Mouse (Mus musculus): Measurements from ENCODE around the gene Nolc1. TPM values are rescaled to one million over a fixed set of nuclear protein-coding genes. Genes with fewer than 3 reads are reported as not detected.

Gene Nolc1
- polyA plus RNA-seq, 1 experiment from 2014 or later, result 93.5 TPM

DNA sequence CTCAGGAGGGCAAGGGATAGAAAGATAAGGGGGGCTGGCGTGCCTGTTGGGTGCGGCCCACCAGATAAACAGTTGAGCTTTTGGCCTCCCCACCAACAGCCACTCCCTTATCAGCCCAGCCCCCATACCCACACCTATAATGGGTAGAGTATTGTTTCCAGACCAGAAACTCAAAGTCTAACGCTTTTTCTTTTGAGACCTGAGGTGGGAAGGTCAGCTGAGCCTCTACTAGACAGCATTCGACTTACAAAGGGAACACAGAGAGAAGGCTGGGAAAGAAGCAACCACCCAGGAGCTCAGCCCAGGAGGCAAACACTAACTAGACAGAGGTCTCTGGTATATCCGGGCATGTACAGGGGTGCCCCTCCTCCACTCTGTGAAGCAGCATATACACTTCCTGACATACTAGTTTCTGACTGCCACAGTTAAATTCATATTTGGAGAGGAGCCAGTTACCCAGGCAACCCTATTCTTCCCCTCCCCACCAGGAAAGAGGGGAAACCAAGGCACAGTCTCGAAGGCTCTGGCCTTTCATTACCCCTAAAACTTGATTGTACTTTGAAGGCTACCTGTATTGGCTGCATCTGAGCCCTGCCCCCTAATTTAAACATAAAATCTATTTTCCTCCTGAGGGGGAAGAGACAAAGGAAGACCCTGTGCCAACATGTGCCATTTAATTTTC is 38.3 kb upstream of the Nolc1 start:
- Histone ChIP-seq H3K27ac (peak overlapping the region; percentile 99; the same call in 1 of the 2 replicates), H3K4me2 (replicated peaks) (peak overlapping the region; percentile 100), H3K4me1 (peaks cover 56% of the 10 kb centered on the region), H3K36me3 (peaks cover 44% of the 10 kb centered on the region), H3K9me3 (no peaks in the 10 kb centered on the region), H3K27me3 (no peaks in the 10 kb centered on the region), H3K4me3 (peak overlapping the region; percentile 95), H3K9ac (peak overlapping the region; percentile 99)
- WGBS, result 27% methylated on average over 6 of the region's 6 CpGs
- ATAC-seq (ENCODE audit: low FRiP score, low read depth), result no peak

DNA sequence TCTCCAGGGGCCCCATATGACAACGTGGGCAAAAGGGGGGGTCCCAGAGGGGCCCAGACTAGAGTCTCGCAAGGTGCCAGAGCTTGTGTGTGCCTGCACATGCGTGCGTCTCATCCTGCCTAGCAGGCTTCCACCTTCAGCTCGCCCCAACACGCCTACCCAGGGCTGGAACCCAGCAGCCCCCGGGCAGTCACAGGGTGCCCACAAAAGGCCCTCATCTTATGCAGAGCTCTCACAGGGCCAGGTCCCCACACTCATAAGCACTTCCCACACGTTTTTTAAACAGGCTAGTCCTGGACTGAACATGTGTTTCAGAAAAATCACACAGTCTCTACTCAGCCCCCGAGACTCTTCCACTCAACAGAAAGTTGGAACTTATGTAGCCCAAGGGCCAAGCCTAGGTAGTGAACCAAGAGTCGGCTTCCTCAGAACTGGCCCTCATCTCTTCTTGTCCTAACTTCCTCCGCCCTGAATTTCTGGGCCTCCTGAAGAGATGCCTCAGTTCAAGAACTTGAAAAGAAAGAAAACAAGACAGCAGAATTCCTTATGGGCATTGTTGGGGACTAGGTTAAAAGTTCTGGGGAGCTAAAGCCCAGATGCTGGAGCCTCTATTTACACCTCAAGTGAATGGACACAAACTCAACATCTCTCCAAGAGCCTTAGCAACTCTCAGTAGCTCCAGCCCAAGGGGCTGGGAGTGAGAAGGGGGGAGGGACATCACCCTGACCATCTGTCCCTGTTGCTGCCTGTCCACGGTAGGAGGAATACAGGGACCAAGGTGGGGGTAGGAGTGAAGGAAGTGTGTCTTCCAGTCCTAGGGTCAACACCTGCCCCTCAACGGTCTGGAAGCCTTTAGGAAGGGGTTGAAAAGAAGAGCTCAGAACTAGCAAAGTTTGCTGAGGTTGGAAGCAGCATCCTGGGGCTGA is 37.5 kb upstream of the Nolc1 start:
- Histone ChIP-seq H3K27me3 (no peaks in the 10 kb centered on the region), H3K9me3 (no peaks in the 10 kb centered on the region), H3K4me2 (replicated peaks) (peak overlapping the region; percentile 100), H3K27ac (peak overlapping the region; percentile 99; the same call in 1 of the 2 replicates), H3K9ac (peak overlapping the region; percentile 99), H3K36me3 (peaks cover 36% of the 10 kb centered on the region), H3K4me3 (peak overlapping the region; percentile 95), H3K4me1 (peaks cover 64% of the 10 kb centered on the region)
- WGBS, result 14% methylated on average over 13 of the region's 13 CpGs
- ATAC-seq (ENCODE audit: low FRiP score, low read depth), result no peak

DNA sequence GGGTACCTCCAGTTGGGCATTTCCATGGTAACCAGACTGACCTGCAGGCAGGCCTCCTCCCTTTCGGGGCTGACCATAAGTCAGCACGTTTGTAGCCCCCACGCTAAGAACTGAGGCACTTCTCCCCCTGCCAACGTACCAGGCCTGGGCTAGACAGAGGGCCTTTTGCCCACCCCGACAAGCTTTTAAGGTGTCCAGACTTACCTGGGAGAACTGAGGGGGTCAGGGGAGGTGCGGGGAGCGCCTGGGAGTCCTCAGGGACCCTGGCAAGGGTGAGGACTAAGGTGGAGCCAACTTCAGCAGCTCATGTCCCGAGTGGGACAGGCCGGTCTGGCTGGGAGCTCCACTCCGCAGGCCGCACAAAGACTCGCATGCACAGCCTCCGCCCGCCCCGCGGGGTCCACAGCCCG is 36.8 kb upstream of the Nolc1 start:
- peak overlapping the region; percentile 100 for H3K4me2 ChIP-seq (replicated peaks)
- no peaks in the 10 kb centered on the region for H3K9me3 ChIP-seq
- peak overlapping the region; percentile 99 for H3K9ac ChIP-seq
- WGBS, result 0% methylated on average over 15 of the region's 17 CpGs
- H3K4me3 ChIP-seq, result peak overlapping the region; percentile 95
- peaks cover 70% of the 10 kb centered on the region for H3K4me1 ChIP-seq
- H3K27ac ChIP-seq, result peak overlapping the region; percentile 99
- H3K36me3 ChIP-seq, result peaks cover 30% of the 10 kb centered on the region
- no peaks in the 10 kb centered on the region for H3K27me3 ChIP-seq
- ATAC-seq (ENCODE audit: low FRiP score, low read depth), result peak; percentile 25; the same call in 1 of the 2 replicates

DNA sequence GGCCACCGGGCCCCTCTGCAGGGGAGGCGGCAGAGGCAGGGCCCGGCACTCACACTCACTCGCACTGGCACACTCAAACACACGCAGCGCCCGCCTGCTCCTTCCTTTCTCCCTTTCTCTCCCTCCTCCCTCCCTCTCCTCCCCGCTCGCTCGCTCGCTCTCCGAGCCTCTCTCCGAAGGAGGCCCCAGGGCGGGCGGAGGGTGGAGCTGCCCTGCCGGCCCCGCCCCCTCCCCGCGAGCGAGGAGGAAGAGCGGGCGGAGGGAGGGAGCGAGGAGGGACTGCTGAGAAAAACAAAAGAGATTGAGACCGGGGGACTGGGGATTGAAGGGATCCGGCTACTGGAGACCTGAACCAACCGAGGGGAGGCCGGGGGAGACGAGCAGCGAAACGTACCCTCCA is 36.2 kb upstream of the Nolc1 start:
- H3K4me3 ChIP-seq, result peak overlapping the region; percentile 95
- H3K9me3 ChIP-seq, result no peaks in the 10 kb centered on the region
- H3K27ac ChIP-seq, result peak overlapping the region; percentile 99
- H3K9ac ChIP-seq, result peak overlapping the region; percentile 99
- H3K36me3 ChIP-seq, result peaks cover 23% of the 10 kb centered on the region
- no peaks in the 10 kb centered on the region for H3K27me3 ChIP-seq
- peaks cover 73% of the 10 kb centered on the region for H3K4me1 ChIP-seq
- H3K4me2 ChIP-seq (replicated peaks), result peak overlapping the region; percentile 100
- under 1% methylated on average over 23 of the region's 30 CpGs for WGBS
- peak; percentile 75 for ATAC-seq (ENCODE audit: low FRiP score, low read depth)

DNA sequence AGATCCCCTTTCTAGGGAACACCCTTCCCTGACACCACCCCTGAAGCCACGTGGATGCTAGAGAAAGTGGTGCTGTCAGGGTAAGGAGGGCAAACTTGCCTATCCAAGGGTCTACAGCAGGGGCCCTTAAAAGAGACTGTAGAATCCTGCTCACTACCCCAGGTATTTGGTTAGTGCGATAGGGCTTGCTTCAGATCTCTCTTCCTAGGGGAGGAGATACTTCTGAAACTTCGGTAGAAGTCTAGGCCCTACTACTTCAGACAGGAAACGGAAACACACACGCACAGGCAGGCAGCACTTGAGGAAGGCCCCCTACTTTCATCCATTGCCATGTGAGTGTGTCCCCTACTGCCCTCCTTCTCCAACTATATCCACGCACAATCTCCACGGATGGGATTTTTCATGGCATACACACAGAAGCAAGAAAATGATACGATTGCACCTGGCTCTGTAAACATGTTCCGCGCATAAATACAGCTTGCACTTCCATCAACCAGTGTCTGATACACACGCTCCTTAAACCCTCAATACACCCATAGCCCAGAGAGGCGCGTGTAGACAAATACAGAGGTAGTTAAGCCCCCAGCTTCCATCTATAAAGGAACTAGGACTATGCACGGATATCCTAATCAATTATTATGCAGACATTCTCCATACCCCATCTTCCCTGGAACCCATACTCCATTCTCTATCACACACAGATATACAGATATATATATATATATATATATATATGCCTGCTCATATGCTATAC is 35.3 kb upstream of the Nolc1 start:
- Histone ChIP-seq H3K4me1 (peaks cover 73% of the 10 kb centered on the region), H3K9me3 (no peaks in the 10 kb centered on the region), H3K27ac (peak overlapping the region; percentile 99), H3K27me3 (no peaks in the 10 kb centered on the region), H3K9ac (peak overlapping the region; percentile 99), H3K4me2 (replicated peaks) (peak overlapping the region; percentile 100), H3K36me3 (peaks cover 15% of the 10 kb centered on the region), H3K4me3 (peak overlapping the region; percentile 95)
- WGBS, result 40% methylated on average over 14 of the region's 14 CpGs
- no peak for ATAC-seq (ENCODE audit: low FRiP score, low read depth)

DNA sequence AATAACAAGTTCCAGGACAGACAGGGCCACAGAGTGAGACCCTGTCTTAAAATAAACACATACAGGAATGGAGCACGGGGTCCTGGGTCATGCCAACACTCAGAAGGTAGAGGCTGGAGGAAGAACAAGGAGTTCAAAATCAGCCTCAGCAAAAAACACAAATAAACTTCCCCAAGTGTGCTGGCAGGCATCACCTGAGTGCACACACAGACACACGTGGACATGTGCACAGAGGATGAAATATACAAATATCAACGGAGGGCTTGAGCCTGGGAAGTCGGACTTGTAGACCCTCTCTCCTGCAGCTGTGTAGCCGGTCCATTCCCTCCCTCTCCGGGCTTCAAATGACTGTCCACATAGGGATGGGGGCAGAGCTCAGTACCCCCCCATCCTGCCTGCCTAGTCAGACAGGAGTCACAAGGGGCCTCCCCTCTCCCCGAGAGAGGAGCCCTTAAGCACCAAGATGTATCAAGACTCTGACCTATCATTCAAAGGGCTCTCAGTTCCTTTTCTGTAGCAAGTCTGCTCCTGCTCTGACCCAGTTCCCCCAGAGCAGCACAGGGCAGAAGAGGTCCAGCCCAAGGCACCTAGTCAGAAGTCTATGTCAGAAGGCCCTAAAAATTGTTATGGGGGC is 34.2 kb upstream of the Nolc1 start:
- Histone ChIP-seq H3K36me3 (peaks cover 4% of the 10 kb centered on the region), H3K27me3 (no peaks in the 10 kb centered on the region)
- ATAC-seq (ENCODE audit: low FRiP score, low read depth), result no peak

DNA sequence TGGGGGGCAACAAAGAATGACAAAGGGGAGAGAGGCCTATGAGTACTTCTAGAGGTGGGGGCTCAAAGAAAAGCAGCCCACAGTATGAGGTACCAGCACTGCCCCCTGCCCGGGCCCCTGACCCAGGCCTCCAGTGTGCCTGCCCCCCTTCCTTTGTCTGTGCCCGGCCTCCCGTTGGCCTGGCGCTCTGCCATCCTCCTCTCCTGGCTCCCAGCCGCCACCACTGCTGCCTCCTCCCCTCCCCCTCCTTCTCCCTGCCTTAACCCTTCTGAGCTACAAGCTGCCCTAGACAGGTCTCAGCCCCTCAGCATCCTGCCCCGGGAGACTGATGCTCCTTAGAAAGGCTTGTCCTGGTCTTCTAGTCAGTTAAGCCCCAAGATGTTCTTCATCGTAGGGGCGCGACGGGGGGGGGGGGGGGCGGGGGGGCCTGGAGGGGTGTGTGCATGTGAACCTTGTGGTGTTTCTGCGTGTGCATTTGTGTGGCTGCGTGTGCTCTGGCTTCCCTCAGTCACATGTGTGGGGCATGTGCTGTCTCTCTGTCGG is 33.7 kb upstream of the Nolc1 start:
- Histone ChIP-seq H3K4me2 (replicated peaks) (peak overlapping the region; percentile 100), H3K27me3 (no peaks in the 10 kb centered on the region), H3K9ac (peak overlapping the region; percentile 73), H3K4me3 (peak overlapping the region; percentile 97), H3K9me3 (no peaks in the 10 kb centered on the region), H3K36me3 (no peaks in the 10 kb centered on the region; the same call in 1 of the 2 replicates), H3K4me1 (peaks cover 76% of the 10 kb centered on the region), H3K27ac (peak overlapping the region; percentile 99)
- ATAC-seq (ENCODE audit: low FRiP score, low read depth), result no peak
- WGBS, result 1% methylated on average over 13 of the region's 14 CpGs

More for the DNA sequence above, 34.2 kb upstream of the Nolc1 start:
- peak overlapping the region; percentile 73 for H3K9ac ChIP-seq
- H3K4me1 ChIP-seq, result peaks cover 78% of the 10 kb centered on the region
- no peaks in the 10 kb centered on the region for H3K9me3 ChIP-seq
- peak overlapping the region; percentile 100 for H3K4me2 ChIP-seq (replicated peaks)
- WGBS, result 24% methylated on average over 7 of the region's 7 CpGs
- H3K4me3 ChIP-seq, result peak overlapping the region; percentile 97
- H3K27ac ChIP-seq, result peak overlapping the region; percentile 99

DNA sequence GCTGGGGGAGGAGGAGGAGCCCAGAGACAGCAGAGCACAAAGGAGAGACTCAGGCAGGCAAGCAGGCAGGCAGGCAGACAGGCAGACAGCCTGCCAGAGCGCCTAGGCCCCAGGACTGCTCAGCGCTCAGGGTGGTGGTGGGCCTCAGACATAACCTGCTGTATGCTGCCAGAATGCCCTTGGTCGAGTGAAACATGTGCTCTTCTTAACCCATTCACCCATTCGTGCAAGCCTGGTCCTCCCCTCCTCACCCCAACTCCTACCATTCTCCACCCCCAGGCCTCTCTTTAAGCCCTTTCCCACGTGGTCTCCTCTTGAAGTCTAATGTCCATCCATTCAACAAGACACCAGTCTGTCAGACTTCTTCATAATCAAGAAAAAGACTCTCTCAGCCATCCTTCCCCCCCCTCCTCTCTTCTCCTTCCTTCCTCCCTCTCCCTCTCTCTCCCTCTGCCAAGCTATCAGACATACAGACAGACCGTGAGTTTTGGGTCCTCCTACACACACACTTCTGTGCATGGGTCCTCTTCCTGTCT is 33.1 kb upstream of the Nolc1 start:
- Histone ChIP-seq H3K4me2 (replicated peaks) (peak overlapping the region; percentile 100), H3K9ac (peak overlapping the region; percentile 73), H3K27me3 (no peaks in the 10 kb centered on the region), H3K9me3 (no peaks in the 10 kb centered on the region), H3K27ac (peak overlapping the region; percentile 99), H3K4me3 (peak overlapping the region; percentile 97), H3K4me1 (peaks cover 71% of the 10 kb centered on the region), H3K36me3 (no peaks in the 10 kb centered on the region)
- ATAC-seq (ENCODE audit: low FRiP score, low read depth), result peak; percentile 10; the same call in 1 of the 2 replicates
- 3% methylated on average over 6 of the region's 6 CpGs for WGBS

DNA sequence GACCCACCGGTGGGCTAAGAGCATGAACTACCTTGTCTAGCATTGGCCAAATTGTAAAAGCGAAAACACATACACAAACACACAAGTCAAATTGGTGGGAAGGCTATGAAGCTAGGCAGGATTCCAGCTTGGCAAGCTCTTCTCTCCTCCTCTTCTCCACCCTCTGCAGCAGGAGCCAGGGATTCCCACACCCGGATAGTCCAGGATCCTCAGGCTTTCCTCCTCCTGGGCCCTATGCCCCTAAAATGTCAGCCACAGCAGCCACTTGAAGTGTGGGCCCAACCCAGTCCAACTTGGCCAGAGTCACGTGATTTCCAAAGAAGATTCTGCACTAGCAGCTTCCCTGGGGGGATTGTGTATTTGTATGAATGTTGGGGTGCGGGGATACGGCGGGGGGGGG is 32.3 kb upstream of the Nolc1 start:
- WGBS, result 63% methylated on average over 7 of the region's 7 CpGs
- Histone ChIP-seq H3K27ac (peak overlapping the region; percentile 99), H3K4me3 (peak overlapping the region; percentile 97), H3K36me3 (no peaks in the 10 kb centered on the region), H3K4me2 (replicated peaks) (peak overlapping the region; percentile 100), H3K9ac (peak overlapping the region; percentile 73; the same call in 1 of the 2 replicates), H3K9me3 (no peaks in the 10 kb centered on the region), H3K4me1 (peaks cover 63% of the 10 kb centered on the region), H3K27me3 (no peaks in the 10 kb centered on the region)
- ATAC-seq (ENCODE audit: low FRiP score, low read depth), result no peak

DNA sequence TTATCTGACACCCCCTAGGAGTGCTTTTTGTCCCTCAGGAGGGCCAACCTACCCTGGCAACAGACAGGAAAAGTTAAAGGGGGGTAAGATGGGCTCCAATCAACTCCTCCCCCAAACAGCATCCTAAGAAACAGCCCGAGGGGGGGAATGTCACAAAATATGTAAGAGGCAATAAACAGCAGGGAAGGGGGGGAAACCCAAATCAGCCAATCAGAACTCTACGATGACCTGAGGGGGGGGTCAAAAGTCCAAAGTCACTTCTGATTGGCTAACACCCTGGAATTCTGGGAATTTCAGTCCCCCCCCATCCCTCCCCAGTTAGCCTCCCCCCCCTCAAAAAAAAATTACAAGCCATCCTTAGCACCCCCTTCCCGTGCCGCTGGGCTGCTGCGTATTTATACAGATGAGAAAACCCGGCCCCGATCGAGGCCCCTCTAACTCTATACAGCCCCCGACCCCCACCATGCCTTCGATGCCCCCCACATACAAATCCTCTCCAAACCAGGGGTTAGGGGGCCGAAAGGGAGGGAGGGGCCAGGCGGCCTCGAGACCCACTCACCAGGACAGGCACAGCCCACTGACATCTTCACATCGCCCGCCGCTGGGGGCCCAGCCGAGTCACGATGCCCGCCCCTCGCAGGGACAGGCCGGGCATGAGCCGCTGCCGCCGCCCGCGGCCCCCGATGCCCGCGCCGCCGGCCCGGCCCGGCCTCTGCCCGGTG is 31.2 kb upstream of the Nolc1 start, which contains the start of gene Pprc1:
Gene Pprc1, plus strand, starts transcription at position 616 of the 722 bp plus-strand sequence.
- Histone ChIP-seq H3K4me2 (replicated peaks) (peak within 1 kb of the TSS; percentile 100), H3K4me1 (peaks cover 60% of the 10 kb centered on the region), H3K9ac (peak within 1 kb of the TSS; percentile 98), H3K4me3 (peak within 1 kb of the TSS; percentile 97), H3K27me3 (no peaks in the 10 kb centered on the region), H3K36me3 (no peaks in the 10 kb centered on the region), H3K9me3 (no peaks in the 10 kb centered on the region), H3K27ac (peak within 1 kb of the TSS; percentile 99)
- ATAC-seq (ENCODE audit: low FRiP score, low read depth), result peak; percentile 6; the same call in 1 of the 2 replicates
- WGBS, result under 1% methylated on average over 33 of the region's 34 CpGs
